Mouse (Mus musculus) cerebellum, adult 8-10 months (tissue): ENCODE measurements around the gene Nsg2.

Experiments used
- DNase-seq: peaks from one replicate; pipeline ENCODE4 v3.0.0; 2022

The Nsg2 gene

GRCm38 (mm10) chr11:32013561-32013960 lies 13.3 kb downstream of the Nsg2 start:
- DNase-seq: no peak

- no peak for DNase-seq
Observed at GRCm38 (mm10) chr11:32018201-32018600, 17.9 kb downstream of the Nsg2 start.

GRCm38 (mm10) chr11:32020031-32020965 lies 20.0 kb downstream of the Nsg2 start:
- no peak for DNase-seq

- no peak for DNase-seq
Observed at GRCm38 (mm10) chr11:32026634-32027033, 26.4 kb downstream of the Nsg2 start.

GRCm38 (mm10) chr11:32027474-32028342 lies 27.4 kb downstream of the Nsg2 start:
- no peak for DNase-seq

GRCm38 (mm10) chr11:32028605-32029004 lies 28.3 kb downstream of the Nsg2 start:
- no peak for DNase-seq

- DNase-seq: no peak
Observed at GRCm38 (mm10) chr11:32029356-32029755, 29.1 kb downstream of the Nsg2 start.

GRCm38 (mm10) chr11:32031396-32031795 lies 31.1 kb downstream of the Nsg2 start:
- no peak for DNase-seq

- DNase-seq: no peak
Observed at GRCm38 (mm10) chr11:32032053-32032452, 31.8 kb downstream of the Nsg2 start.

- no peak for DNase-seq
Observed at GRCm38 (mm10) chr11:32035831-32036230, 35.6 kb downstream of the Nsg2 start.

- DNase-seq: no peak
Observed at GRCm38 (mm10) chr11:32039656-32040055, 39.4 kb downstream of the Nsg2 start.

- DNase-seq: no peak
Observed at GRCm38 (mm10) chr11:32057389-32057788, 57.1 kb downstream of the Nsg2 start.

GRCm38 (mm10) chr11:32057861-32058260 lies 57.6 kb downstream of the Nsg2 start:
- no peak for DNase-seq

- no peak for DNase-seq
Observed at GRCm38 (mm10) chr11:32061020-32061419, 60.8 kb downstream of the Nsg2 start.

GRCm38 (mm10) chr11:32061874-32062273 lies 61.6 kb downstream of the Nsg2 start:
- no peak for DNase-seq

GRCm38 (mm10) chr11:32063775-32064510 lies 63.7 kb downstream of the Nsg2 start:
- no peak for DNase-seq

- DNase-seq: no peak
Observed at GRCm38 (mm10) chr11:32064511-32064862, 64.2 kb downstream of the Nsg2 start.

- no peak for DNase-seq
Observed at GRCm38 (mm10) chr11:32068736-32069490, 68.7 kb downstream of the Nsg2 start.

- DNase-seq: no peak
Observed at GRCm38 (mm10) chr11:32075163-32075562, 74.9 kb downstream of the Nsg2 start.

GRCm38 (mm10) chr11:32083462-32083861 lies 83.2 kb downstream of the Nsg2 start:
- DNase-seq: no peak

- DNase-seq: no peak
Observed at GRCm38 (mm10) chr11:32086525-32086924, 86.3 kb downstream of the Nsg2 start.

GRCm38 (mm10) chr11:32087376-32087775 lies 87.1 kb downstream of the Nsg2 start:
- DNase-seq: no peak
